Mouse (Mus musculus) adrenal gland, postnatal 4 days (tissue): ENCODE data around the gene Schip1. TPM values are rescaled to one million over a fixed set of nuclear protein-coding genes. Genes with fewer than 3 reads are reported as not detected.

Experiments
- DNase-seq, 2 experiments: peaks; one replicate each; pipeline ENCODE4 v3.0.0; 2021 to 2022; ENCODE audit warnings: low spot score in 2 of 2, mixed read lengths in 2 of 2
- total RNA-seq, 2 experiments: library from RNA; stranded (reverse); gene quantifications; 2 replicates each; pipeline ENCODE4 v1.2.3; 2021

Schip1 gene
- total RNA-seq, 2 experiments from 2014 or later, result 27.5 to 31.2 TPM

- DNase-seq, result no peak
Observed at GRCm38 (mm10) chr3:68541688-68542087, 477.1 kb downstream of the Schip1 start.

DNA sequence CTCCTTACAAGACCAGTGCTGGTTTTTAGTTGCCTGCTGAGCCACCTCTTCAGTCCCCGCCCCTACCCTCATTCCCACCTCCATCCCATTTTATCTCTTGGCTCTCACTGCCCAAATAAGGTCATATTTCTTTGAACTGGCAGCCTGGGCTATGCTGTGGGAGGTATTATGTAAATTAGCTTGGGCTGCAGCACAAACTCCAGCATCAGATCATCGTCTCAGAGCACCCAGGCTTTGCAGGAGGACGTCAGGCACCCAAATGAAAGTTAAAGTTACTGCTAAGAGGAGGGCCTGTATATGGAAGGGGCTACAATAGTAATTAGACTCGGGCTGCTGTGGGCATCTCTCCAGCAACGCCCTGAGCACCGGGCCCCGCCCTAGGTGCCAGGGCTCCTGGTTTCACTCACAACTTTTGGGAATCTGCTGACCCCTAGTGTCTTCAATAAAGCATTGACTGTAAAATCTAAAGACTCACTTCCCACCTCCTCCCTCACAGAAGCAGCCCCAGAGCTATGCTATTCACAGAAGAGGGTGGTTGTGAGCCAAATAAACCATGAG lies 478.4 kb downstream of the Schip1 start:
- peak in 1 of 2 experiments; percentile 17 for DNase-seq

DNA sequence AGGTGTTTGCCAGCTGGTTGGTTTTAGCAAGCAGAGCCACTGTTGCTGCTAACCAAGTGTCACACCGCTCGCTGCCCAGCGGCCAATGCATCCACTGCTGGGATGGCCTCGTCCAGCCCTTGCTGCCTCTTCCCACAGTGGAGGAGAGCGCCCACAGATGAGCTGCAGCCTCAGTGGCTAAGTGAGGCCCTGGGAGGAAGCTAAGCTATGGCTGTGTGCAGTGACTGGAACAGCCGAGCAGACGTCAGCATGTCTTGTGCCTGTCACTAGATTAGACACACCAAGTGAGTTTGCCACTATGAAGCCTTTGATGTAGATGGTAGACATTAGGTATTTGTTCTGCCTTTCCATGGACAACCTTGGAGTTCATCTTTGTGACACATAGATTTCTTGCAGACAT lies 480.2 kb downstream of the Schip1 start:
- no peak for DNase-seq

- no peak for DNase-seq
Observed at GRCm38 (mm10) chr3:68545898-68546297, 481.3 kb downstream of the Schip1 start.

DNA sequence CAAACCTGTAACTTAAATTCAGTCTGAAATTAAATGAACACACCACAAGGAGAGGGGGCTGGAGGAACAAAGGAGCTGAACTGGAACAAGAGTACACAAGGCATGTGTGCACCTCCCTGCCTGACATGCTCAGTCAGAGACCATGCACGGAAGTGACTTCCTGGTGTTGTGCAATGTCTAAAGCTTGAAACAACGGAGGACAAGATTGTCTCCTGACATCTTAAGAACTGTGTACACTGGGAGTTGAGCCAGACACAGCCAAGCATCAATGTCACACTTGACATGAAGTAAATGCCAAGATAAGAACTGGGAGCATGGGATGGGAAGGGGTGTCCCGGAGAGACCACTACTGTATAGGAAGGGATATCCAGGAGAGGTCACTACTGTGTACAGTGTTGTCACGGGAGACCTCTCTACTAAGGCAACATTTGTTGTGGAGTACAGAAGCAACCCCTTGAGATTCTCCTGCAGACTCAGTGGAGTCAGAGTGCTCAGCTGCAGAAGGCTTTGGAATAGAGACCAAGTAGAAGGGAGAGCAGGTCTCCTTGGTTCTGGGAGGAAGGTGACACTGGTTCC lies 490.6 kb downstream of the Schip1 start:
- DNase-seq, result no peak

DNA sequence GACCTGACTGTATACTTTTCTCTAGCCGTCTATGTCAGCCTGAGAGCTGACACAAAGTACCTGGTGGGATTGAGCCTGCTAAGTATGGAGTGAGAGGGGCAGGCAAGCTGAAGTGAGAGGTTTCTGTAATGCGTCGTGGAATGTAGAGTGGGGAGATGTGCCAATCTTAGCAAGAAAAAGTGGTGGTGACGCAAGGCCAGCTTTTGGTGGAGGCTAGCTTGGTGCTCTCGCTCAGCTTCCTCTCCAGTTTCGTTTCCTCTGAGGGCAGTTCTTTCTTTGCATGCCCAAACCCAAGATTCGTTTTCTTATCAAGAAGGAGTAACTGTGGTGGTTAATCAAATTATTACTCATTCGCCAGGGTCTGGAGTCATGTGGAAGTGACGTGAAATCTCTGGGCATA lies 492.3 kb downstream of the Schip1 start:
- DNase-seq, result no peak

GRCm38 (mm10) chr3:68558744-68559143 lies 494.1 kb downstream of the Schip1 start:
- DNase-seq, result no peak

DNA sequence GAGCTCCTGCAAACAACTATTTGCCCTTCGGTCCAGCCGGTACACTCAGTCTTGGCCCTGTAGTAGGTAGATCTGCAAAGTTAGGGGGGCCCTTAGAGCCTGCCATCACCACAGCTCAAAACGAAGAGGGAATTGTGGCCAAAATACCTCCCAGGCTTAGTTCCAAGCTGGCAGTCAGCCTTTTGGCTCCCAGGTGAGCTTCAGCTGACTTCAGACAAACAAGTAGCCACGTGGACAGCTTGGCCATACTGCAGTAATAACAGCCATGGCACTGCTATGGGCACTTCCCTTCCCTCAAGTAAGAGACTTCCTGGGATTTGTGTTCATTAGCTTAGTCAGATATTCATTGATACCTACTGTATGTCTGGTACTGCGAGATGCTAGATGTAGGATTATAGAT lies 495.5 kb downstream of the Schip1 start:
- DNase-seq, result no peak

DNA sequence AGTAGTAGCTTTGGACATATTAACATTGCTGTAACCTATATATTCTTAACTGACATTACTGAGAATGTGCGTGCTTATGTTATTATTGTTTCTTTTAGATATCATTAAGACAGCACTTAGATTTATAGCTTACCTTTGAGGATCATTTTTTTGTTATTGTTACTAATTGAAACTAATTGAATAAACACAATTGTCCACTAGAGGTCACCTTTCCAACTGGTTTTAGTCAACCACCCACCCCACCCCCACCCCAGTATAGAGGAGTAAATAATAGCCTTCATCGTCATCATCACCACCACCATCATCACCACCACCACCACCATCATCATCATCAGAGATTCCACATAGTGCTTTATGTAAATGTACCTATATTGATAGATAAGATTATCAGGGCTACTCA lies 498.2 kb downstream of the Schip1 start:
- no peak for DNase-seq

GRCm38 (mm10) chr3:68563922-68564321 lies 499.3 kb downstream of the Schip1 start:
- DNase-seq, result peak in 1 of 2 experiments; percentile 25

DNA sequence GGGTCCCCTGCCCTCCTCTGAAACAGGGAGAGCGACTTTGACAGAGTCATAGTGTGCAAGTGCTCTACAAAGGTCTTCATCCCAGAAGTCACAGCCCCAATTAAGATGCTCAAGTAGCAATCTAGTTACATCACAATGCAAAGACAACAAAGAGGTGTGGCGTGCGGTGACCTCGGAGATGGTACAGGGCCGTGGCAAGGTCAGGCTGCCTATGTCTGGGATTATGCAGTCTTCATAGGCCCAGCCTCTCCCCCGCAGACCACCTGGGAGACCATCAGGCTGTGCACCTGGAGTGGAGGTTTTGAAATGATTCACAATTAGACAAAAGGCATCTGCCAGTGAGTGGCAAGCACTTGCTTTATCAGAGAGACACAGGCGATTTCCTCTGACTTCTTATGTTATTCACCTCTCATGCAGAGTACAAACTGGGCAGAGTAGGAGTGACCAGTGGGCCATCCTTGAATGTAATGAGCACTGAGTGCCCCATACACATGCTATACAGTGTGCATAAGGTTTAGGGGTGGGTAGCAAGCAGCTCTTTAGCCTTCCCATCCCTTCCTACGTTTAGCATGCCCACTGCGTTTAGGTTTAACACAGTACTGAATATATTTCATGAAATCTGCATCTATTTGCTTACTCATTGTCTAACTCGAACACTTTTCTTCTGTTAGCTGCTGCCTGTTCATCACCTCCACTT lies 500.5 kb downstream of the Schip1 start:
- DNase-seq, result no peak

GRCm38 (mm10) chr3:68565675-68566055 lies 501.1 kb downstream of the Schip1 start:
- no peak for DNase-seq

DNA sequence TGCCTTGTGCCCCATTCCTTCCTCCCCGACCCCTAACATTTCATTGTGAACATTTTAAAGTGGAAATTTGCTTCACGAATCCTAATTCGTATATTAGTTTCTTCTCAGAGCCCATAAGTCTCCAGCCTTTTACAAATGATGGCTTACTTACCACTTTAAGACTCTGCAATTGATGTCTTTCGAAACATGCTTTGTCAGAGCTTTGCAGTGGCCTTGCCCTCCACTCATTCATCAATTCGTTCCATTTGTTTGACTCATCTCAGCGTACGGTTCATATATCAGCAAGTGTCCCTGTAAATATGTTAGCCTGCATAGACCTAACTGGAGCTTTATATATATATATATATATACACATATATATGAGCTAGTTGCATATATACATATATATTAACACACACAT lies 503.0 kb downstream of the Schip1 start:
- no peak for DNase-seq

- no peak for DNase-seq
Observed at GRCm38 (mm10) chr3:68568149-68568548, 503.5 kb downstream of the Schip1 start.

GRCm38 (mm10) chr3:68568716-68569115 lies 504.1 kb downstream of the Schip1 start:
- DNase-seq, result no peak

GRCm38 (mm10) chr3:68570319-68570718 lies 505.7 kb downstream of the Schip1 start:
- no peak for DNase-seq

GRCm38 (mm10) chr3:68572249-68573225 lies 507.9 kb downstream of the Schip1 start:
- DNase-seq, result peak; percentile 18 to 23

GRCm38 (mm10) chr3:68573226-68573624 lies 508.6 kb downstream of the Schip1 start:
- DNase-seq, result no peak

GRCm38 (mm10) chr3:68574097-68574496 lies 509.5 kb downstream of the Schip1 start:
- DNase-seq, result no peak

DNA sequence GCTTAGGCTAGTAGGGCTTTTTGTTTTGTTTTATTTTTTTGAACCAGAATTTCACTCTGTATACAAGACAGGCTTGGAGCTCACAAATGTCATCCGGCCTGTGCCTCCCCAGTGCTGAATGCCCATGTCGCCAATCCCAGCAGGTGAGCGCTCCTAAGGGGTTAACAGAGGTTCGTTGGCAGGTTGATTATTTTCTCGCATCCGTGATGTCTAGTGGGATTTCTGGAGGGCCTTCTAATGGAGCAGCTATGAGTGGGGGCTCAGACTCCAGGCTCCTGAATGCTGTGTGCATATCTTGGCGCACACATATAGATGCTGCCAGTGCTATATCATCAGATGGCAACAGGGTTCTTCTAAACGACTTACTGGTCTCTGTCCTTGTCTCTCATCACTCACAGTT lies 510.0 kb downstream of the Schip1 start:
- no peak for DNase-seq

DNA sequence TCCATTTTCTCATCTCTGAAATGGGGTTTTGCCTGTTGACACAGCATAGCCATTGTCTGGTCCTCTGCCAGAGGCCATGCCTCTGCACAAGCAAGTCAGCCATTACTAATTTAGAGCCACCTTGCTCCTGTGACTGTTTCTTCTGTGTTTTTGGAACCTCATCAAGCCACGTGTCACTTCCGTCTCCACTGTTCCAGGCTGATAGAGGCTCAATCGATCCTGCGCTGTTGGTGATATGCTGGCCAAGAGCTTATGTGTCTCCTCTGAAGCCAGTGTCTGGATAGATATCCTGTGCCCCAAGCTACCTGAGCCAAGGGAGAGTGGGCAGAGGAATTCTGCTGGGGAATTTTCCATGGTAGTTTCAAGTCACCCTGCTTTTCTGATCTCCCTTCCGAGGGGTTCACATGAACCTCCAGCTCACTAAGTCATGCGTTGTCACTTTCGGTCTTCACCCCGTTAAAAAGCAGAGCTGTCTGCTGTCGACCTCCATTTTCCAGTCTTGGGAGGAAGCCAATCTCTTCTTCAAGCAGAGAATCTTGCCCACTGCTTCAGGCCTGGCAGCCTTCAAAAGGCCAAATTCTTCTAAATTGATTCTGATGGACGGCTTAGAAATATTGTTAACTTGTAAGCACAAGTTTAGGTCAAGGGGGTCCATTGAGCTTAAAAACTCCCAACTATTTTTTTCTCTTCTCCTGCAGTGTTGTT lies 511.2 kb downstream of the Schip1 start:
- no peak for DNase-seq
